Mouse (Mus musculus): ENCODE data around the gene Bhlhe41.
A peak's percentile ranks its signal among the peaks of the same experiment; 100 is the strongest.

Bhlhe41 gene

GRCm38 (mm10) chr6:145865289-145865885, at the start of gene Bhlhe41:
Gene Bhlhe41, minus strand, starts transcription at chr6:145865558.
- DNase-seq (ENCODE audit: low spot score in 2 of 2): peak; percentile 49 to 67

DNA sequence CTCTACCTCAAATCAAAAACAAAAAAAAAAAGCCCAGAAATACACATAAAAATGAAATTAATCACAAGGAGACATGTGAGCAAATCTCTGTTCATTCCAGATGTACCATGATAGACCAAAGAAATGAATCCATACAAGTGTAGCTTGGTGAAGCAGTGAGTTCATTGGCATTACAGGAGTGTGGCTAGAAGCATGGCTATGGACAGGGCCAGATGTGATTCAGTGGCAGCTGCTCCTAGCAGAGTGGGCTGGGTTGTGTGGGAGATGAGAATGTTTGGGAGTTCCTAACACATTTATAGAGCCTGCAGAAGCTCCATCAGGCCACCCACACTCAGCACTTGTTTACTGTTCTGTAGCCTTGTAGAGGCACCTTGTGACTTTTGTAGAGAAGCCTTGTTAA, 46.9 kb upstream of the Bhlhe41 start:
- DNase-seq (ENCODE audit: low spot score in 2 of 2): no peak

DNA sequence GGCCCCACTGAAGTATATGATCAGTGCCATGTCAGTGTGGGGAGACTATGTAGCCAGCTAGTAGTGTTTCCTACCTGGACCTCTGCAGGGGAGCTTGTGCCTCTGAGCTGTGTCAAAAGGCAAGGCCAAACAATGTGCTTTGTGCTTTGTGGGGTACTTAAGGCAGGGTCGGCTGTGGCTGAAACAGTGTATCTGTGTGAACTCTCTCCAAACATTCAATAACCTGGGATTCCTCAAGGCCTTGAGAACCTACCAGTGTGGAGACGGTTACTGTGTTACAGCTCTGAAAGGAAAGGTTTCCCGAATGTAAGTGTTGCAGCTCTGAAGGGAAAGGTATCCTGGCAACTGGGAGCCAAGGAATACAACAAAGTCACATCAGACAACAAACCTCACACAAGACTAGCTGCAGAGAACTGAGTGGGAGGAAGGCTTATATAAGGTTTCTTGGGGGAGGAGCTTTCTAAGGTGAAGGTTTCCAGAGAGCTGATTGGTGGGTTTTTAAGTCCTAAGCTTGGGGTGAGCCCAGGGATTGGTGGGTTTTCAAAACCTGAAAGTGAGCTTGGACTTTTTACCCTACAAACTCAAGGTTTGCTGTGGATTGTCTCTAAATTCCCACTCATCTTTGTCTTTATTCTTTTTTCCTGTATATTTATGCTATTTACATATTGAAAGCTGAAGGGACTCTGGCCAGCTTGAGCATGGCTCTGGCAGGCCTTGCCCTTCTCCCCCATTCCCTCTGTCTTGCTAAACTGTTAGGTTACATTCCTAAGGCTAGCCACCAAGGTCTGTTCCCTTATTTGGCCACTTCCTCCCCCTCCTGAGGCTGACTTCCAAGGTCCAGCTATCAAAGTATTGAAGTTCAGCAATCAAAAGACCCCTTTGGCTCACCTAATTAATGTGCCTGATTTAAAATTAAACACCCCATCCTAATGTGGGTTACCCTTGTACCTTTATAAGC, 45.4 kb upstream of the Bhlhe41 start:
- no peak for DNase-seq (ENCODE audit: low spot score in 2 of 2)

GRCm38 (mm10) chr6:145909943-145910342, 44.6 kb upstream of the Bhlhe41 start:
- no peak for DNase-seq (ENCODE audit: low spot score in 2 of 2)

DNA sequence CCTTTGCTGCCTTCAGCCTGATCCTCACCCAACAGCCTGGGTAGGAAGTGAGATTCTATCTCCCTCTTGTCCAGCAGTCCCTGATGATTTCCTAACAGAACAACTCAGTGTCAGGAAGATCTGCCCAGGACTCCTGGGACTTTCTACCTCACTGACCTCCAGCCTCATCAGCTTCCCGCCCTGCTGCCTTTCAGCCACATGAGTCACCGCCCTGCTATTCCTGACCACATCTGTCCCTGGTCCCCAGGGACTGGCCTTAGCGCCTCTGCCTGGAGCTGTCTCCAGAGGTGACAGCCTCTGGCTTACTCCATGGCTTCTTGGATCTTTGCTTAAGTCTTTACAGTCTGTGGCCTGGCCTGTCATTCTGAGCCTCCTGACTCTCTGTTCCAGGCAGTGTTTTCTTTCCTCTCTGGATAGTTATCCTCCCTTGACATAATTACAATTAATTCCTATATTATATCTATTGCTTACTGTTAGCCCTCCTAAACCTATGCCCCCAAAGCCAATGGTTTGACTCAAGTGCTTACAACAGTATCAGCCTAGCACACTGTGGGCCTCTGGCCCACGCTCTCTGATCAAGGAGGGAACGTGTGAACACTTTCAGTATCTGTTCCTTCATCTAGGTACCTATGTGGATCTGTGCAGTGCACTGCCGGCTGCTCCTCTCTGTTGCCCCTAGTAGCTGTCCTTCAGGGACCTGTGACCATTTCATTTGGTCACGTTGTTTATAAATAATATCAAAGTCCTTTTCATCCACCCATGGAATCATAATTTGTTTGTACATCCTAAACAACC, 40.9 kb upstream of the Bhlhe41 start:
- DNase-seq (ENCODE audit: low spot score in 2 of 2): no peak

- no peak for DNase-seq (ENCODE audit: low spot score in 2 of 2)
These were observed 39.3 kb upstream of the Bhlhe41 start for GRCm38 (mm10) chr6:145904616-145905015.

GRCm38 (mm10) chr6:145904169-145904568, 38.8 kb upstream of the Bhlhe41 start:
- no peak for DNase-seq (ENCODE audit: low spot score in 2 of 2)

GRCm38 (mm10) chr6:145894669-145895342, 29.4 kb upstream of the Bhlhe41 start:
- DNase-seq (ENCODE audit: low spot score in 2 of 2): no peak

DNA sequence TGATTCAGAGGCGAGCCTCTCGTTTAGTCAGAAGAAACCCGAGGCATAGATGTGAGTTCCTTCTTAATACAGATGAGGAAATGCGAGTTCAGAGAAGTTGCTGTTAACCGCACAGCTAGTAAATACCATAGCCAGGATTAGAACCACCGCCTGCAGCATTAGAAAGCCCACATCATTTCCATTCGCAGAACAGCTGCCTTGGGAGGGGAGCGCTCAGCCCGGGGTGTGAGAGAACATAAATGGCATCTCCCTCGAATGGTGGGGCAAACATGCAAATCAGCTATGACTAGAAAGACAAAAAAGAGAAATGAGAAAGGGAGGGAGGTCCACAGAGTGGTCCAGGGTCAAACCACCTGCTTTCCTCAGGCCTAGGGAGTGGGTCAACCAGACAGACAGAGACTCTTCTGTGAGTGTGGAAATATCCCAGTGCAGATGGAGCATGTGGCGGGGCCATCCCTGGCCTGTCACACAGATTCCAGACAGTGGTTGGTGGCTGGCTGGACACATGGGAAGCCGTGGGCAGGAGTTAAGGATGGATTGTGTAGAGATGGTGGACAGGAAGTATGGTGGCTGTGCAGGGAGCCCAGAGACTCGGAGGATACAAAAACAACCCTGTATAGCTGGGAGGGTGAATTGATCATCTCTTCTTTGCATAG, 28.1 kb upstream of the Bhlhe41 start:
- no peak for DNase-seq (ENCODE audit: low spot score in 2 of 2)

DNA sequence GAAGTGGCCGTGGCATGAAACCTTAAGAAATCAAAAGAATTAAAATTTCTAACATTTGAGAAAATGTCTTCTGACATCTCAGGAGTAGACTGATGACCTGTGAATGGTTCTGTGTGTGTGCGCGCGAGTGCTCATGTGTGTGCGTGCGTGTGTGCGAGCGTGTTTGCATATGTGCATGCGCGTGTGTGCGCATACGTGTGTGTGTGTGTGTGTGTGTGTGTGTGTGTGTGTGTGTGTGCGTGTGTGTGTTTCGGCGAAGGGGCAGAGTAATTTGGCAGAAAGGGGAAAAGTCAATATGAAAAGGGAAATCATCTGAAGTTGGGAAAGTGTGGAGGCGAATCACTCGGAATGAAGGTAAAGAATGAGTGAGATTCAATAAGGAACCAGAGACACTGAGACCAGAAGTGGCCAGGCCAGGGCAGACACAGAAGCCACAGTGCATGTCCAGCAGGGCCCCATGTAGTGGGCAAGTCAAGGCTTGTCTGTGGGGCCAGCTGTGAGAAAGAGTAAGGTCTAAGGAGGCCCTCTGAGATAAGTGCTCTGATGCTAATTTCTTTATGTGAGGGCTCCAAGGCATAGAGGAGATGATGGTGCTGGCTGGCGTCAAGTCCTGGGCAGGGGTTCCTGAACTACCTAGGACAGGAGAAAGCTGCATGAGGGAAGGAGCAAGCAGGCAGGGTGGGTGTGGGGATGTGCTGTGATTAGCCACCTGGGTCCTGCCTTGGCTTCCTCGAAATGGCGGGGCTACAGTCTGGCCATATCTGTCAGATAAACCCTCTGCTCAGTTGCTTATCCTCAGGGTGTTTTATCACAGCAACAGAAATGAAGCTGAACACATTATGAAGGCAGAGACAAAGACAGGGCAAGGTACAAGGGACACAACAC, 27.3 kb upstream of the Bhlhe41 start:
- DNase-seq (ENCODE audit: low spot score in 2 of 2): no peak

DNA sequence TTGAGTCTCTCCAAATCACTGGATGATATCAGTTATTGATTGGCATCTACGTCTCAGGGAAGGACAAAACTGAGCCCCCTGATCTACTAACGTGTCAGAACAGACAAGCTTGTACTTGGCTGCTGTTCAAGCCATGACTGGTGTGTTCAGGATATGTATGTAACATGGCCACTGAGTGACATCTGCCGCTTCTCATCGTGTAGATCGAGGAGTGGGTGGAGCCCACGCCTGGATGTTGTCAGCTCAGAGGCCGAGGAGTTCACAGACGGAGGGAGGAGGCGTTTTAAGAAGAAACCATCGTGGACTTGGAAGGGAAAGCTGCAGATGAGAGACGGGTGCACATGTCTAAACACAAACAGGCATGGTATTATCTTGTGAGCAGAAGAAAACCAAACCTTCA, 26.6 kb upstream of the Bhlhe41 start:
- no peak for DNase-seq (ENCODE audit: low spot score in 2 of 2)

GRCm38 (mm10) chr6:145887719-145888118, 22.4 kb upstream of the Bhlhe41 start:
- DNase-seq (ENCODE audit: low spot score in 2 of 2): no peak

GRCm38 (mm10) chr6:145886277-145886676, 20.9 kb upstream of the Bhlhe41 start:
- no peak for DNase-seq (ENCODE audit: low spot score in 2 of 2)

DNA sequence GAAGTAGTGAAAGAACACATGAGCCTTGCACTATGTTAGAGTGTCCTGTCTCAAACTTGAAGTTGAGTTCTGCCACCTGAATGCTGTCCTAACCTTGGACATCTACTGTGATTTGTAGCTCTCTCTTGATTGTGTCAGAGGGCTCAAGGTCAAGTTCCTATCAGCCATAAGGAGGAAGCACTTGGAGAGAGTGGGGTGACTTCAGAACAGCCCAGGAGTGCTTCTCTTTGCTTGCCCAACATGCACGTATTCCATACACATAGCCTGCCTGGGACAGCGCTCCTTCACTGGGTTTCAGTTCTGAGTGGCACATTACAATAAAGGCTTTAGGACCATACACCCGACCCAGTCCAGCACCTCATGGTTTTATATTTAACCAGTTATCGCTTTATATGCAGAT, 19.7 kb upstream of the Bhlhe41 start:
- no peak for DNase-seq (ENCODE audit: low spot score in 2 of 2)

DNA sequence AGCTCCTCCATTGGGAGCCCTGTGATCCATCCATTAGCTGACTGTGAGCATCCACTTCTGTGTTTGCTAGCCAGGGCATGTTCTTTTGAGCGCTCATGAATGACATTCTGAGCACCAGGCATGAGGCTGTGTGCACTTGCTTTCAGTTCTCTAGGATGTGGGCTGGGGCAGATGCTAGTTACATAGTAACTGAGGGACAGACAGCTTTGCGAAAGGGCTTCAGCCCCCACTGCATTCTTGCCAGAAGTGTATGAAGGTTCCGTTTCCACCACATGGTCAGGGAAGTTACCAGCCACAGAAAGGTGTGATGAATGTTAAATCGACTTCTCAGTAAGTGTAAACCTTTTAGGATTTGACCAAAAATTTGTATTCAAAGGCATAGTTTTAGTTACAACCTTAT, 18.3 kb upstream of the Bhlhe41 start:
- DNase-seq (ENCODE audit: low spot score in 2 of 2): no peak

GRCm38 (mm10) chr6:145883010-145883409, 17.7 kb upstream of the Bhlhe41 start:
- DNase-seq (ENCODE audit: low spot score in 2 of 2): no peak

- DNase-seq (ENCODE audit: low spot score in 2 of 2): no peak
These were observed 15.3 kb upstream of the Bhlhe41 start for GRCm38 (mm10) chr6:145880609-145881008.

GRCm38 (mm10) chr6:145876986-145877735, 11.8 kb upstream of the Bhlhe41 start:
- DNase-seq (ENCODE audit: low spot score in 2 of 2): no peak

- no peak for DNase-seq (ENCODE audit: low spot score in 2 of 2)
These were observed 8.0 kb upstream of the Bhlhe41 start for GRCm38 (mm10) chr6:145873354-145873753.
